9 mouse cellular contexts compared by ENCODE assay signal in genomic region chr6:54485000-54485399, GRCm38 (mm10). TPM values are rescaled to one million over a fixed set of nuclear protein-coding genes. Genes with fewer than 3 reads are reported as not detected.
DNase-seq lines count a peak whose midpoint lies in the region; ATAC-seq lines count a peak whose summit lies in the region.
"Had no signal": no experiment of that assay in that cellular context is flagged by ENCODE, and none has a peak within 500 bp of the region (broad histone marks: within the 10 kb centered on the region; RNA-seq: fewer than 3 reads in every experiment).

No protein-coding gene starts in this region.

- H3K27me3 ChIP-seq in heart, embryonic 12.5 days (replicated peaks) = 0 out of 2 replicates have a peak, but pooled peaks cover 4% of the 10 kb centered on the region
- H3K27me3 ChIP-seq in limb, embryonic 11.5 days (ENCODE audit: control insufficient read depth, insufficient read depth, low read length) = no peaks in the 10 kb centered on the region

- ATAC-seq in heart, embryonic 12.5 days (ENCODE audit: insufficient number of reproducible peaks, low FRiP score) = no peak
- no peak for ATAC-seq in limb, embryonic 11.5 days (ENCODE audit: insufficient number of reproducible peaks, low FRiP score, low TSS enrichment, low read depth)
- no peak for ATAC-seq in monocyte, adult 5-6 weeks (replicated peaks; ENCODE audit: insufficient number of reproducible peaks, low FRiP score, low TSS enrichment, poor library complexity, severe bottlenecking)

- H3K27ac ChIP-seq in heart, embryonic 12.5 days (ENCODE audit: poor library complexity, severe bottlenecking) = no peak overlapping the region
- H3K27ac ChIP-seq in limb, embryonic 11.5 days (replicated peaks; ENCODE audit: low read depth, low read length) = no peak overlapping the region; the same call in 1 of the 2 replicates
- H3K27ac ChIP-seq: macrophage had no signal

- peak overlapping the region; percentile 80 for H3K4me2 ChIP-seq in heart, embryonic 12.5 days
- H3K4me2 ChIP-seq in limb, embryonic 11.5 days (ENCODE audit: low read depth, severe bottlenecking) = peak overlapping the region; percentile 72

- peak overlapping the region; percentile 44 for H3K4me3 ChIP-seq in heart, embryonic 12.5 days
- H3K4me3 ChIP-seq in limb, embryonic 11.5 days (ENCODE audit: low read depth, low read length) = peak overlapping the region; percentile 35

- H3K36me3 ChIP-seq in heart, embryonic 12.5 days = peaks cover 10% of the 10 kb centered on the region; the same call in 1 of the 2 replicates
- no peaks in the 10 kb centered on the region for H3K36me3 ChIP-seq in limb, embryonic 11.5 days (ENCODE audit: control insufficient read depth, insufficient read depth, low read length)

- H3K4me1 ChIP-seq in heart, embryonic 12.5 days (replicated peaks) = peaks cover 14% of the 10 kb centered on the region
- H3K4me1 ChIP-seq in limb, embryonic 11.5 days (ENCODE audit: control insufficient read depth, insufficient read depth, low read length) = peaks cover 3% of the 10 kb centered on the region; the same call in 1 of the 2 replicates

- peak overlapping the region; percentile 51 for H3K9ac ChIP-seq in heart, embryonic 12.5 days
- no peak overlapping the region; the same call in 1 of the 2 replicates for H3K9ac ChIP-seq in limb, embryonic 11.5 days (ENCODE audit: low read length)

- no peaks in the 10 kb centered on the region for H3K9me3 ChIP-seq in heart, embryonic 12.5 days (replicated peaks)
- H3K9me3 ChIP-seq in limb, embryonic 11.5 days (ENCODE audit: control insufficient read depth, low read length) = no peaks in the 10 kb centered on the region

- no peak for DNase-seq in heart, postnatal 25 days (ENCODE audit: low spot score)
- peak; percentile 17 for DNase-seq in thymus, postnatal 0 days (ENCODE audit: low spot score)
- no peak for DNase-seq in thymus, postnatal 36 days
- peak; percentile 33 for DNase-seq in limb, embryonic 11.5 days (ENCODE audit: low spot score)
- peak; percentile 58 for DNase-seq in urinary bladder, postnatal 14 days (ENCODE audit: low spot score)
- no peak for DNase-seq in left cerebral cortex, adult 11 months (ENCODE audit: low spot score)

- 23% methylated on average over 11 of the region's 12 CpGs for WGBS in heart, embryonic 12.5 days
- 13% methylated on average over 12 of the region's 12 CpGs for WGBS in limb, embryonic 11.5 days

- intact Hi-C loops in heart, postnatal 25 days (cut with DNase I) = no loop called here

RNA-seq across cellular contexts. Expression of gene Wipf3, which starts 55.6 kb away (rescaled TPM):
- 4.8 and 4.9 TPM in 2 replicates for polyA plus RNA-seq in heart, embryonic 12.5 days (2016; fragmentation: Nextera tagmentation; extraction: Ambion mirVana)
- 10 to 100 TPM; 29.9 to 42.3 TPM for total RNA-seq in heart, postnatal 25 days (2021)
- 0.31 and 0.46 TPM in 2 replicates for polyA plus RNA-seq in thymus, postnatal 0 days (2015; fragmentation: Nextera tagmentation; extraction: Ambion mirVana)
- 0.54 and 0.95 TPM in 2 replicates for polyA plus RNA-seq in limb, embryonic 11.5 days (2014; fragmentation: Nextera tagmentation; extraction: Ambion mirVana)
- total RNA-seq in monocyte, adult 5-6 weeks (2017) = not detected in 3 replicates
- polyA plus RNA-seq: macrophage had no signal

Comparison
In these comparisons a context has a peak if more than half of its experiments do, and no peak if none do; other contexts are left out.
1. DNase-seq: peak in thymus, postnatal 0 days (single experiment), limb, embryonic 11.5 days (single experiment) and urinary bladder, postnatal 14 days (single experiment); none in heart, postnatal 25 days (single experiment), thymus, postnatal 36 days (0 of 2) and left cerebral cortex, adult 11 months (single experiment).